Mouse (Mus musculus) mouse trophoblast stem cell (cell line): ENCODE measurements around the gene Kcnd2.

Experiments
- in situ Hi-C, 2 experiments: fragments of 300-500 bp; cut with MseI, MboI; formaldehyde crosslinking; loops; 2 replicates in 1 of 2; 3 replicates in 1 of 2; pipeline ENCODE4 v1.15.1; 2025

Kcnd2 gene

DNA sequence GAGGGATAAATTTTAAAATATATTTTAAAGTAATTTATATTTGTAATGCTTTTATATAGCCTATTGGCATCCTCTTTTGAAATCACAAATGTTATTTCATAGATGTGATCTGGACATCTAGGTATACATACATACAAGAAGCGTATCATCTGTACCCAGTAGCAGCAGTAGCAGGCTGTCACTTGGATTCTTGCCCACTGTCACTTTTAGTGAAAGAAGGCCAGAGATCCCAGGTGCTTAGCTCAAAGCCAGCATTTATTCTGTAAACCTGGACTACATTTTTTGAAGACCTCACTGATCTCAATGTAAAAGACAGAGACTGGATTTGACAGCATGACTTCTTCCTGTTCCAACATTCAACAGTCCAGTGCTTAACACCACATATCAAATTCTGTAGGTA, 471.1 kb downstream of the Kcnd2 start:
- in situ Hi-C loops: no loop called here

DNA sequence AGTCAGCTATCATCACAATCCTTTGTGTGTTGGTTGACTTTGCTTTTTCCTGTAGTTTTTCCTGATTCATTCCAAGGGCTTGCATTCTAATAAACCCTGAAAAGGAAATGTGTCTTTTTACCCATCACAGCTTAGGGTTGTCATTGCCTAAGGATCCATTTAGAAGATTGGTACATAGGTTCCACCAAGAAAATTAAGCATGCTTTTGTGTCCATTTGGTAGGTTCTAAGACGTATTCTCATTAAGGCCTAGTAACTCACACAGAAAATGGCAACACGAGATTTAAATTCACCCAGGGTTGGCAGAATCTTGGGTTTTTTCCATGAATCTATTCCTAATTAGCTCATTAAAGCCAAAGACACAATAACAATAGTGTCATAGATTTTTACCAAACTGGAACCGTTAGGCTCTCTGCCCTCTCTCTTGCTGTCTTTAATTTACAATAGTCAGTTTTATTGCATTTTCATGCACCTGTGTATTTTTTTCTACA, 477.6 kb downstream of the Kcnd2 start:
- in situ Hi-C loops: no loop called here

DNA sequence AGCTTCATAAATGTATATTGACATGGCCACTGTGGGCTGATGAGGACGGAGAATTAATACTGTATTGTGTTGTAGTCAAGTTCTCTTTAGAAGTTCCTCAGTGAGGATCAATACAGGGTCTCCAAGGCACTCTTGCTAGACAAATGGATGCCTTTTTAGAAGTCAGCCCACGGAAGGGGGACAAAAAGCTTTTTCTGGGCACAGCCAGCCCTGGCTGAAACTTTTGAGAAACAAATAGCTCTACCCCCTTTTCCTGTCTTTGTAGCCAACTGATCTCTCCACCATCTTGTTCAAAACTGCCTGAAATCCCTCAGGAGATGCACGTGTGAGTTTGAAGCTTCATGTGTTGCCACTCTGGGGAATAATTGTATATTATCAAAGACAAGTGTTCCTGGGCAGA, 482.3 kb downstream of the Kcnd2 start:
- in situ Hi-C loops: no loop called here

DNA sequence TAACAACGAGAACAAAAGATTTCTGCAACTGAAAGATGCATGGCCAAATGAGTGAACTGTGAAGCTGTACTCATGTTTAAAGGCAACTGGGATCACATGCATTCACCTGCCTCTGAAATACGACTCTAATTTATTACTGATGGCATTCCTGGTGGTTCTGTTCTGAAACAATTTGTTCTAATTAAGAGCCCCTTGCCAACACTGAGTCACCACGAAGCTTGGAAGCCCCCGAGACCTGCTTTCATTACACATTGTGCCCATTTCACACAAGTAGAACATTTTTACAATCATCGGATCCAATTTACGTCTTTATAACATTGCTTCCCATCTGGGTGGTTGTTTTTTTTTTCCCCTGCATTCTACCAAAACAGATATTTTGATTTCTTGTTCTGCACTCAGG, 485.8 kb downstream of the Kcnd2 start:
- in situ Hi-C loops: no loop called here

DNA sequence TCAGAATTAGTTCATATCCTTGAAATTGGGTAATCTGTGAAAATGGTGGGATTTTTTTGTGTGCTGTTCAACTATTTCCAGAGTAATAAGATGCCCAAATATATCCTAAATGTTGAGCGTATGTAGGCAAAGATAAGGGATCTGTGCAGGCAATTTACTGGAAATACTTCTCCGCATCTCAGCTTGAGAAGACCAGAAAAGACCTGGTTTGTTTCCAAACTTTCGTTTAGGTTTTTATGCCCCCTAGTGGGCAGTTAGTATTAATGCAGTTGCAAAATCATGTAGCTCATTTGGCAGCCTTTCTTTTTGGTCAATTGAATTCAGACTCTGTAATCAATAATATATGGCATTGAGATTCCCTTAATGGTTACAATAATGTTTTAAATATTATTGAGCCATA, 493.9 kb downstream of the Kcnd2 start:
- in situ Hi-C loops: no loop called here

DNA sequence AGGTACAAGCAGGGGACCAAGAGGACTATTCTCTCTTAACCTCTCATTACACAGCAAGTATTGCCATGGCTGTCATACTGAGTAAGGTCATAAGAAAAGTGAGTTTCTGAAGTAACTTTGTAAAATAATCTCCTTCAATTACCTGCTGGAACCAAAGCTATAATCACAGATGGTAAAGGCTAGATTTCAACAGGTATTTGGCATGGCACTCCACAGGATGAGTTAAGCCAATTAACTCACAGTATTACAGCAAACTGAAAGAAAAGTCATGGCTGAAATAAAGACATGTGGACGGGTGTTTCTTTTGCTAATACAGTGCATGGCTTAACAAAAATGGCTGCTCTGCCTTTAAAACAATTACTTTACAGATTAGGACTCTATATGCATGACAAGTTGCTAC, 503.8 kb downstream of the Kcnd2 start:
- in situ Hi-C loops: no loop called here

DNA sequence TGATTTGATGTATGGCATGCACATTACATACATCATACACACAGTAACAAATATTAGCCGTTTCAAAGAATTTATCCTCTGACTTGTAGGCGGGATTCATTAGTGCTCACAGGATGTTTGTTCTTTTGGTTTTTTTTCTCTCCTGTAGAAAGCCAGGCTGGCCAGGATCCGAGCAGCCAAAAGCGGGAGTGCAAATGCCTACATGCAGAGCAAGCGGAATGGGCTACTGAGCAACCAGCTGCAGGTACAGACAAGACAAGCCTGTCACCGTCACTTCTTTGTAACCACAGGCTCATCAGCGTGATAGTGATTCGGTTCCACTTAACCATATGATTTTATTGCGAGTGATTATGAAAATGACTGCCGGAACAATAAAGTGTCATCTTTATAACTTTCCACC, 506.9 kb downstream of the Kcnd2 start:
- in situ Hi-C loops: no loop called here

DNA sequence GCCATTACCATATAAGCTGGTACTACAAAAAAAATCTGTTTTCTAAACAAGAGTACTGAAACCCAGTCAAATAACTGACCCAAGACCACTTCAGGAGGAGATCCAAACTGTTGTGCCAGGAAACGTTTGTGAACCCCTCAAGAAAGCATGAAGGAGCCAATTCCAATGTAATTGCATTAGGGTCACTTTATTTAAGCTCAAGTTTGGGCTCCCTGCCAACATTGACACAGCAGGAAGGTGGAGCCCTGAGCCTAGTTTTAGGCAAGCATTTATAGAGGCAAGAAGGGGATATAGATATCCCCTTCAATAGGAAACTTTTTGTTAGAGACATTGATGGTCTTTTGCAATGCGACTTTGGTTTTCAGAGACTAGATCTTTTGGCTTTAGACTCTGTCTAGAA, 525.3 kb downstream of the Kcnd2 start:
- in situ Hi-C loops: no loop called here

DNA sequence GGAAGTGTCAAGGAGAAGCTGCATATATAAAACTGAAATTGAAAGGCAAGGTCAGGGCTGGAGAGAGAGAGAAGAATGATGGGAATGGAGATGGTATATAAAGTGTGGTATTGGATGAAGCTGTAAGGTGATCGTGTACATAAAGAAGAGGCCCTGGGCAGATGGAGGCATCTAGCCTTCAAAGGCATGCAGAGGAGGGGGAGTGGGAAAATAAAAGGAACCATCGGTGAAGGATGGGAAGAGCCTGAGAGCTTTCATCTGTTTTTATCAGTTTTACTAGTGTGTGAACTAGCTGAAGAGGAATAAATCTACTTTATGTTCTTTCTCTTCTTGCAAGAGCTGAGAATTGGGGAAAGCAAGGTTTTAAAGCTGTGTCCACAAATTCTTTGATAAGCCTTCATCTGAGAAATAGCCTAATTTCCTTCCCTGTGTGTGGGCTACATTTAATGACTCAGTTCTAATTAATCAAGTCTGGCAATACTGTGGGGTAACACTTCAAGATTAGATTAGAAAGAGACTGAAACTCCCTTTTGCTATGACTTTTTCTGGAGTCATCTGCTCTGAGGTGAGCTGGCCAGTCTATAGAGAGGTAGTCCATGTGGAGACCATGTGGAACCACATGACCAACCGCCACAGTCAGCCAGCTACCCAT, 529.4 kb downstream of the Kcnd2 start:
- in situ Hi-C loops: no loop called here

DNA sequence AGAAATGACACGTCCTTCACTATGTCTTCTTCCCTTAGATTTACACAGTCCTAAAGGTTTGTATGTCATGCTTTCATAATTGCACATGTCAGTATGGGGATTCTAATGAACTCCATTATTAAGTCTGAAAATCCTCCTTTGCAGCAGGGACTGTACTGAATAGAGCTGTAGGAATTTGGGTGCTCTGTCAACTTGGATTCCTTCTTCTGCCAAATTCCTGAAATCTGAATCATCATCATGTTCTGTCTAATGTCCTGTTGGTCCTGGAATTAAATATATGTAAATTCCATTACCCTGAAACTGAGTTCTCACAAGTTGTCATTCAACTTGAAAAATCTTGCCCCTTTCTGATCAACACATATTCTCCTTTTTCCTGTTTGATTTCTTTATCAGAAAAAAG, 532.2 kb downstream of the Kcnd2 start:
- in situ Hi-C loops: no loop called here

DNA sequence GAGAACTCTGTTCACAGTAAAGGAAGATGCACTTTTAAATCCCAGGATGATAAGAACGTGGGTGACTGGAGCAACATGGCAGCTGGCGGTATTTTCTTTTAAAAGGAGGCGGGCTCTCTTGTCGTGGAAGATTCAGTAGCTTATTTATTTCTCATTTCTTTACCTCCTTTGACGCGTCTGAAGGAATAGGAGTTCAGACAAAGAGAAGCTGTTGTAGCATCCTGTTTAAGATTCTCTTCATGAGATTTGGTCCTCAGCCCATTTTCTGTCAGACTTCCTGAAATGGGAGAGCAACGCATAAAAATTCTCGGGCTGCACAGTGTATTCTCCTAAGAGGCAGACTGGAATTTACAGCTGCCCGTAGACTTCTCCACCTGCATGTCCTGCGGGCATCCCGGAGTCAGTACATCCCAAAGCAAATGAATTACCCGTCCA, 552.5 kb downstream of the Kcnd2 start:
- in situ Hi-C loops: no loop called here

DNA sequence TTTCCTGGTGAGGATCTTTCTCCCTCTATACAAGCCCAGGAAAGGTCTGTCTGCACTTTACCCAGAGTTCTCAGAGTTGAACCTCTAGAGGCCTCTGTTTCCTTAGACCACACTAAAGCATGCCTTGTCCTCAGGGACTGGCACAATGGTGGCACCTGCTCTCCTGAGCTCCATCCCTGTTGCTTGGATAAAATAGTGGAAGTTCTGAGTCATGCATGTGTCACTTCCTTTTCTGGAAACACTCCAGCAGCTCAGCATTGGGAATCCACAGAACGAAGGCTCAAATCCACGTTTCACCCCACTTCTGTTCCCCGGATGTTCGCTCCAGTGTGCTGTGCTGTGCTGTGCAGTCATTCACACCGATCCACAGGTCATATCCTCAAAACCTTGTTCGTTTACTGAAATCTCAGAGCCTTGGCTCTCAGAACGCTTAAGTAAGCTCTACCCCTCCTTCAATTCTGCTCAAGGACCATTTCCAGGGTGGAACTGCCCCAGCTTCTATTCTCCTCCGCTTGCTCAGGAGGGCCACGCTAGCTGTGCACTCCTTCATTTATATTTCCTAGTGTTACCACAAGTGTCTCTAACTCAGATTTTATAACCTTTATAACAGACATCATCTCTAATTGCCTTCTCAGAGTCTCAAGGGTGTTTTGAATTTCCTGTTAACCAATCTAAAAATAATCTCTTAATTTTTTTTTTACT, 553.6 kb downstream of the Kcnd2 start:
- in situ Hi-C loops: no loop called here

DNA sequence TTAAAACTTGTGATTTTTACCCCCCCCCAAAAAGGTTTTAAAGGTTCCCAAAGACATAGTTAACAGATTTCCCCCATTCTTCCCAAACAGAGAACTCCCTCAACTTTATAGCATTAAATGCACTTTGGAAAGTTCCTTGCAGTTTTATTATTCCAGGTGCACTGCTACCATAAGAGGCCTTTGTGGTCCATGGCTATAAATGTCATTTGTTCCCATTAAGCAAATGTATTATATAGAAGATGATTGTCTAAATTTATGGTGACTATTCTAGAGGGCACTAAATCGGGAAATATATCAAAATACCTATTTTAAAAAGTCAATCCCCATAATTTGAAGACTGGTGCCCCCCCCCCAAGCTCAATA, 554.1 kb downstream of the Kcnd2 start:
- in situ Hi-C loops: no loop called here

DNA sequence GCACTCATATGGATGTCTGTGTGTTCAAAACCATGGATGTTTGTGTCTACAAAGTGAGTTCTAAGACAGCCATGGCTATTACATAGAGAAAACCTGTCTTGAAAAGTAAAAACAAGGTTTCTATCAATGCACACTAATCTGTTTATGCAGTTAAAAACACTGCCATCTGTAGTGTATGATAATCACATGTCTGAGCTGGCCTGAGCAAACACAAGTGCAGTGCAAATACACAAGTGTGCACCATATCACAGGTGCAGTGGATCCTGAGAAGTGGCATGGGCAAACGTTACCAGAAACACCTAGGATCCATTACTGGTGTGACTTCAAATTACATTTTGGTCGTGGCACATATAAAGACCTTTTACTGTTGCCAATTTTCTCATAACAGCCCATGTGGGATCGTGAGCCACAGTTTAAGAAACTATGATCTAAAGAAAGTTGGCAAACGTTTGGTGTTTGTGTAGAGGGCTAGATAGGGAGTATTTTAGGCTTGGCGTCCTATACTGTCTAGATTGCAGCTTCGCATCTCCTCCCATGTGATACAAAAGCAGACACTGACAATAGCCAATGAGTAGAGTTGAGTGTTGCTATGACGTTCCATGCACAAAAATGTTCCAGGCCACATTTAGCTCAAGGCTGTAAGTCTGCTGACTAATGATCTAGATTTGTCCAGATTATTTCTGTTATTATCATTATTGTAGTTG, 559.1 kb downstream of the Kcnd2 start:
- in situ Hi-C loops: no loop called here
